Comparison of ENCODE assay signal across 9 mouse cellular contexts in genomic region chr13:113417757-113418483, GRCm38 (mm10).
DNase-seq lines count a peak whose midpoint lies in the region; ATAC-seq lines count a peak whose summit lies in the region.
"Had no signal": no experiment of that assay in that cellular context is flagged by ENCODE, and none has a peak within 500 bp of the region (broad histone marks: within the 10 kb centered on the region; RNA-seq: fewer than 3 reads in every experiment).

No protein-coding gene starts in this region.

- no peaks in the 10 kb centered on the region for H3K27me3 ChIP-seq in heart, embryonic 16.5 days (ENCODE audit: control insufficient read depth, insufficient read depth, low read length)
- no peaks in the 10 kb centered on the region for H3K27me3 ChIP-seq in lung, embryonic 16.5 days (ENCODE audit: control insufficient read depth, insufficient read depth, low read depth, low read length)

- H3K9me3 ChIP-seq in heart, embryonic 16.5 days (replicated peaks; ENCODE audit: control insufficient read depth, low read length) = no peaks in the 10 kb centered on the region
- no peaks in the 10 kb centered on the region for H3K9me3 ChIP-seq in lung, embryonic 16.5 days (ENCODE audit: control insufficient read depth, low read length)

- H3K27ac ChIP-seq in heart, embryonic 16.5 days (ENCODE audit: low read length) = peak overlapping the region; percentile 35; the same call in 1 of the 2 replicates
- H3K27ac ChIP-seq in lung, embryonic 16.5 days (ENCODE audit: low read length) = peak overlapping the region; percentile 61

- H3K4me3 ChIP-seq in heart, embryonic 16.5 days (ENCODE audit: low read length) = no peak overlapping the region
- no peak overlapping the region for H3K4me3 ChIP-seq in lung, embryonic 16.5 days (ENCODE audit: low read length)
- H3K4me3 ChIP-seq: erythroblast, embryonic 14.5 days had no signal

- no peaks in the 10 kb centered on the region for H3K36me3 ChIP-seq in heart, embryonic 16.5 days (ENCODE audit: control insufficient read depth, insufficient read depth)
- no peaks in the 10 kb centered on the region for H3K36me3 ChIP-seq in lung, embryonic 16.5 days (ENCODE audit: control insufficient read depth, insufficient read depth, low read length)

- peak; percentile 5 for DNase-seq in cerebellum, adult 11-12 months
- no peak for DNase-seq in cerebellum, postnatal 25 days
- DNase-seq in testis, postnatal 14 days (ENCODE audit: low spot score) = peak; percentile 9
- DNase-seq in testis, postnatal 10 days (ENCODE audit: low spot score) = no peak
- DNase-seq in large intestine, adult 2 months (ENCODE audit: low read depth, low spot score) = peak; percentile 16
- DNase-seq in thymus, postnatal 4 days = peak; percentile 8

- no peak; the same call in 1 of the 2 replicates for ATAC-seq in heart, embryonic 16.5 days (replicated peaks; ENCODE audit: extremely low read depth, insufficient read depth, low FRiP score)
- peak; percentile 90 for ATAC-seq in lung, embryonic 16.5 days (ENCODE audit: low read depth)

- H3K9ac ChIP-seq in heart, embryonic 16.5 days (ENCODE audit: low read length) = 0 out of 2 replicates have a peak overlapping the region, but pooled peaks have one; percentile 20
- no peak overlapping the region for H3K9ac ChIP-seq in lung, embryonic 16.5 days (ENCODE audit: low read length)

- 38% methylated on average over 9 of the region's 9 CpGs for whole genome bisulfite sequencing in heart, embryonic 16.5 days
- WGBS in large intestine, adult 2 months = 7% methylated on average over 9 of the region's 9 CpGs
- WGBS in lung, embryonic 16.5 days = 10% methylated on average over 9 of the region's 9 CpGs

- H3K4me1 ChIP-seq in heart, embryonic 16.5 days (ENCODE audit: control insufficient read depth, insufficient read depth, low read length) = peaks cover 5% of the 10 kb centered on the region; the same call in 1 of the 2 replicates
- peaks cover 12% of the 10 kb centered on the region for H3K4me1 ChIP-seq in lung, embryonic 16.5 days (replicated peaks; ENCODE audit: control insufficient read depth, insufficient read depth, low read length)

- H3K4me2 ChIP-seq in heart, embryonic 16.5 days (ENCODE audit: low read depth, low read length) = peak overlapping the region; percentile 13; the same call in 1 of the 2 replicates
- H3K4me2 ChIP-seq in lung, embryonic 16.5 days (ENCODE audit: low read depth, low read length) = no peak overlapping the region

Comparison
In these comparisons a context has a peak if more than half of its experiments do, and no peak if none do; other contexts are left out.
1. DNase-seq: peak in cerebellum, adult 11-12 months (single experiment), testis, postnatal 14 days (single experiment), large intestine, adult 2 months (single experiment) and thymus, postnatal 4 days (single experiment); none in cerebellum, postnatal 25 days (0 of 2) and testis, postnatal 10 days (single experiment).